Mouse (Mus musculus) spleen, adult 18-20 months (tissue): Measurements from ENCODE around the gene Srgap2.

Experiments
- DNase-seq, 2 experiments: peaks; one replicate each; pipeline ENCODE4 v3.0.0; 2022; ENCODE audit warnings: mixed read lengths in 2 of 2

Gene Srgap2

DNA sequence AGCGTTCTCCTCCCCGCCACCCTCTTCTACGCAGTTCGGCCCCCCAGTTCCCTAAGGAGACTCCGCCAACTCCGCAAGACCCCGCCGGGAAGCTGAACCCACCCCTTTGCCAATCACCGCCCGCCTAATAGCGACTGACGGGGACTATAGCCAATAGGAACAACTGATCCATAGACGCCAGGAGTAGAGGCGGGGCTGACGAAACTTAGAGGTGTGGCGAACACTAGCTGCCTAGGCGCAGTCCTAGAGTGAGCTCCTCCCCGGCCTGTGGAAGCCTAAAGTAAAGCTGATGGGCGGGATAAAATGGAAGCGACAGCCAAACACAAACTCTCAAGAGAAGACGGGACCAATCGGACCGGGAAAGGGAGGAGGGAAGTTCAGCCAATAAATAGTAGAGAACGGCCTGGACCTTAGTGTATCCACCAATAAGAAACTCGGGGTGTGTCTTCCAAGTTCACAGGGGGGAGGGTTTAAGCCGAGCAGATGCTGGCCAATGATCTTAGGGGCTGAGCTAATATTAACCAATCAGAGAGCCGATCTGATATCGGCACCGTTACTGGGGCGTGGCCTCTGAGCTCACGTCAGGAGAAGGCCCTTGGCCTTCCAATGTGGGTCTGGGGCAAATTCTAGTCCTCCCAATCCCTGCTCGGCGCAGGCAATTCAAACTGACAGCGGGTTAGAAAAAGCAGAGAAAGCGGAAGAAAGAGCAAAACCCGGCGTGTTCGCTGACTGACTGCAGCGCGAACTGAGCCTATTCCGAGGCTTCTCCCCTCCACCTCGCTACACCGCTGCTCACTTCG, at the start of gene Srgap2, which contains the start of gene Fam72a:
Gene Srgap2, minus strand, starts transcription at position 72 of the 800 bp plus-strand sequence.
Gene Fam72a, plus strand, starts transcription at position 623 of the 800 bp plus-strand sequence.
- peak; percentile 92 to 94 for DNase-seq

DNA sequence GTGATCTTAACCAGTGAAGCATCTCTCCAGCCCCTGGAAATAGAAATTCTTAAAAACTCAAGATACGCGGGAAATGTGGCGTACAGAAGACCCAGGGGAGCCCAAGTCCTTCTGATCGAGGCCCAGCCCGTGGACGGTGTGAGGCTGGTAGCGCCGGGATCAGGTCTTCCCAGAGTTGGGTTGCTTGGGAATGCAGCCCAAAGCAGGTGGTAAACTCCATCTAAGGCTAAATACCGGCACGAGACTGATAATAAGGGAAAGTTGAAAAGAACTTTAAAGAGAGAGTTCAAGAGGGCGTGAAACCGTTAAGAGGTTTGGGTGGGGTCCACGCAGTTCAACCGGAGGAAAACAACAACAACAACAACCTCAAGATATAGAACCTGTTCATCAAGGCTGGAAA, 46.6 kb upstream of the Srgap2 start:
- no peak for DNase-seq

DNA sequence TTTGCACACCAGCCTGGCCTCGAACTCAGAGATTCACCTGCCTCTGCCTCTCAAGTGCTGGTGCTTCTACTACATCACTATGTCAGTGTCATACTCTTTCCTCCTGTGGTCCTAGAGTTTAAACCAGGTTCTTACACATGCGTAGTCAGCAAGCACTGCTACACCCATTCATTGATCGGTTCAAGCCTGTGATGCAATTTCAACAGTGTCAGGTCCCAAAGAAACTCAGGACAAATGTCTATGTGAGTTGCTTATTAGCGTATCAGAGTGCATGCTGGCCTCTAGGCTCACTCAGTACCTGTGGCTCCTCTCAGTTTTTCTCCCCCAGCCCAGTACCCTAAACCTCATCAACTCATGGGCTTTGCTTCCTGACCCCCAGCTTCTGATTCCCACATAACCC, 43.2 kb upstream of the Srgap2 start:
- no peak for DNase-seq

DNA sequence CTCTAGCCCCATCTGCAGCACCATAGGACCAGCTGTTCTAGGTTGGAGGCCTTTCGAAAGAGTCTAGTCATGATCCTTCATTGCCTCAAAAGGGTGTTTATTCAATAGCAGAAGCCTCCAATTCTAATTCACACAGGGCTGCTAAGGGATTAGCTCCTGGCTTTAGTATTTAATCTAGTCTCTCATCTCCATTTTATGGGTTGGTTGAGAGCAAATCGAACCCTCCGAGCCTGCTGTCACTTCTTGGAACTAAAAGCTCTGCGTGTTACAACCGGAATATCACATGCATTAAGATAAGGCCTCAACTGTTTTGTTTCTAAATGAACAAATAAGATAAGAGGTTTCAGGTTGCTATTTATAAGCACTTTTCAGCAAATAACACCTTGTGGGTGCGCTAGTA, 42.6 kb upstream of the Srgap2 start:
- DNase-seq: no peak

DNA sequence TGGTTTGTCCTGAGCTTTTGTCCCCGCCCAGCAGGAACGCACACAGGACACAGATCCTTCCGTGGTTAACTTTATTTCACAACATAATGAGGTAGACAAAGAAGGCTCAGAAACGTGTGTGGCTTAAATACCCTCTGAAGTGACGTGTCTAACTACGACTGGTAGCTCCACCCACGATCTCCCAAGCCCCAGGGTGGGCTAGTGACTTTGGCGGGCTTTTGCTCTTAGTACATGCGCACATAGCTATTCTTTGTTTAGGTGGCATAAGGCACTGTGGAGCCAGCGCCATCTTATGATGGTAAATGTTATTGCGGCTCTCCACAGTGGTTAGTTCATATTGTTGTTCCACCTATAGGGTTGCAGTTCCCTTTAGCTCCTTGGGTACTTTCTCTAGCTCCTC, 38.9 kb upstream of the Srgap2 start:
- DNase-seq: peak in 1 of 2 experiments; percentile 13

DNA sequence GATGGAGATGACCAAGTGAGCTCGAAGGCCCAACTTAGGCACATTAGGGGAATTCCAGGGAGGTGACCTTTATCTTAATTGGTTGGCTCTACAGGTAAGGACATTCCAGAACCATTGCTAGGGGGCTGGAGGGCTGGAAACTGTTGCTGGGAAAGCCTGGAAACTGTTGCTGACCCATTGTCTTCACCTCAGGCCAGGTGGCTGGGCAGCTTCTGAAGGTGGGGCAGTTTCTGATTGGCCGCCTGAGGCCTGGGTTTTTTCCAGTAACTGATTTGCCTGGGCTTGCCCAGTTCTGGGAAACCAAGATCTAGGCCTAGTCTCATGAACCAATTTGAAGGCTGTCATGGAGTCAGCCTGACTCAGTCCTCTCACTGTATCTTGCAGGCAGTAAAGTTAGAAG, 34.9 kb upstream of the Srgap2 start:
- DNase-seq: no peak

DNA sequence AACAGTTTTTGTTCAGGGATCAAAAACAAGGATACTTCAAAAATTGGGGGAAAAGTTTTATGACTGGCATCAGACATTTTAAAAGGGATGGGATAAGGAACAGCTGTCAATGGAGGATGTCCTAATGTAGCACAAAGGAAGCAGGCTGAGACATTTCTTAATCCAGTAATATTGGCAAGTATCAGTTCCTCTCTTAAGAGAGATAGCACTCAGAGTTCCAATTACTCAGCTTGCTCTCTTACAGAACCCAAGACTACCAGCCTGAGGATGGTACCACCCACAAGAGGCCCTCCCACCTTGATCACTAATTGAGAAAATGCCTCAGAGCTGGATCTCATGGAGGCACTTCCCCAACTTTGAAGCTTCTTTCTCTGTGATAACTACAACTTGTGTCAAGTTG, 33.3 kb upstream of the Srgap2 start:
- no peak for DNase-seq

DNA sequence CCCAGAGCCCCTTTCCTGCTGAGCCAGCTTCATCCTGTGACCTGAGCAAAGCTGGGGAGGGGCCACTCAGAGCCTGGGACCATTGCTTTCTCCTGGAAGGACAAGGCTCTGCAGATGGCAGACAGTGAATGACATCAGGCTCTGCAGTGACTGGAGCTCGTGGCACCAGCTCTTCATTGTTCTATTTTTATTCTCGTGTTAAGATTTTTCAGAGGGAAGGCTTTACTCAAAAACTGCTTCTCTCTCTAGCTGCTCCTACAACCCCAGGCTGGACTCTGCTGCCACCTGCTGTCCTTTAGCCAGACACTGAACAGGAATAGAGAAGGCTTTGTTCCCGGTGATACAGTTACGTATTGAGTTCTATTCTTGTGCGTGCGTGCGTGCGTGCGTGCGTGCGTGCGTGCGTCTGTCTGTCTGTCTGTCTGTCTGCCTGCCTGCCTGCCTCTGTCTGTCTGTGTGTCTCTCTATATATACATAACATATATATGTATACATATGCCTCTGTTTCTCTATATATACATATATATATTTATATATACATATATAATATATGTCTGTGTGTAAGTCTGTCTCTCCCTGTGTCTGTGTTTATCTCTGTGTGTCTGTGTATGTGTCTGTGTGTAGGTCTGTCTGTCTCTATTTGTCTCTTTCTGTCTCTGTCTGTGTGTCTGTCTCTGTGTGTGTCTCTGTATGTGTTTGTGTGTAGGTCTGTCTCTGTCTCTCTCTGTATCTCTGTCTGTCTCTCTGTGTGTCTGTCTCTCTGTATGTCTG, 28.1 kb upstream of the Srgap2 start:
- DNase-seq: peak; percentile 40 to 74

DNA sequence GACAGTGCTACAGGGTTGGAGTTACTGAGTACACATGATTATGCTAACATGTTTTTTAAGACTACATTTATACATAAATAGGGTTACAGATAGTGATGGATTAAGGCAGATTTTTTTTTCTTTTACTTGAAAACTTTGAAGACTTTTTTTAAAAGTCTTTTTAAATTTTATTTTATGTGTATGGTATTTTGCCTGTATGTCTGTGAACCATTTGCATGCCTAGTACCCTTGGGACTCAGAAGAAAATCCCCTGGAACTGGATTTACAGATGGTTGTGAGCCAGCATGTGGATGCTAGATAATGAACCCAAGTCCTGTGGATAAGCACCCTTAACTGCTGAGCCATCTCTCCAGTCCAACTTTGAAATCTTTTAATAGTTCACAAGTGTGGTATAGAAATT, 26.3 kb upstream of the Srgap2 start:
- DNase-seq: no peak

DNA sequence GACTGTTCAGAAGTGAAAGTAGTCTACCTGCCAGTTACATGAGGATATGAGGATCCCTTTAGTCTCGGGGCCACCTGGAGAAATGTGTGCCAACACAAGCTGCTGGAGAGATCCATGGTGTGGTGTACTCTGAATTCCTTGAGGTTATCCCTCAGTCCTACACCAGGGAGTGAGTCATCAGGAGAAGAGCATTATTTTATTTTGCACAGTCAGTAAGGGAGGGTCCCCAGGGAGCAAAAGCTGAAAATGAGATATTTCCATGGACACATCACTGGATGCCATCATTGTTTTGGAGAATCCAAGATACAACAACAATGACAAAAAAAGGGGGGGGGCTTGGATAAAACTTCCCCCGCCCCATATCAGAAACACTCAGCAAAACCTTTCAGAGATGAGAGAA, 24.8 kb upstream of the Srgap2 start:
- DNase-seq: no peak

DNA sequence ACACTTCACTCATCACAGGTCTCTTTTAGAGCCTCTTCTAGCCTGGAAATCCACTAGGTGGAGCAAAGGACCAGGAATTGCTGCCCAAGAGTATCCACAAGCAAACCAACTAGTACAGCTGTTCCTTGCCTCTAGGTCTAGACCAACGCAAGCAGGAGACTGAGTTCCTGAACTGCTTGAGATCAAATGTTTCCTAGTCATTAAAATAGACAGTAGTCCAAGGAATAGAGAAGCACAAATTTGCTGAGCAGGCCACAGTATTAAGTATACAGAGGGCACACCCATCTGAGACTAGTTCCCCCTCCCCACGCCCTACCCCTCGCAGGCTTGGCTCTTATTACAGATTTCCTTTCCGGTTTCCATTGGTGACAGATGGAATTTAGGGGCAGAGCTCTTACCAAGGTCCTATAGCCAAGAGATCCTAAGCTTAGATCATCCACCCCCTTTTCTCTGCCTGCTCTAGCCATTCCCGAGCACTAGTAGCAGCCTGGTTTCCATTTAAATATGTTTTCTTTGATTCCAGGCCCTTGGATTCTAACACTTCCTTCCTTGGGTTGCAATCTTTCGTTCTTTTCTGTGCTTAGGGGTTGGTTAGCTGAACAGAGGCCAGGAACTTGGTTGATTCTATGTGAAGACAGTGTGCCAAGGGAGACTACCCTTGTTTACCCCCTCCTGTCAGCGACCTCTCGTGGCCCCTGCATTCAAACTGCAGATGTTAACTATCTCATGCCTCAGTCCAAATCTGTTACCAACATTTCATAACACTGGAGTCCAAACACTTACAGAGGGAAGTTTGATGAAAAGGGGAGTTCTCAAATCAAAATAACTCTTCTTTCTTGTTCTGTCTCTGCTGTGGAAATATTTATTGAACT, 21.6 kb upstream of the Srgap2 start:
- no peak for DNase-seq

DNA sequence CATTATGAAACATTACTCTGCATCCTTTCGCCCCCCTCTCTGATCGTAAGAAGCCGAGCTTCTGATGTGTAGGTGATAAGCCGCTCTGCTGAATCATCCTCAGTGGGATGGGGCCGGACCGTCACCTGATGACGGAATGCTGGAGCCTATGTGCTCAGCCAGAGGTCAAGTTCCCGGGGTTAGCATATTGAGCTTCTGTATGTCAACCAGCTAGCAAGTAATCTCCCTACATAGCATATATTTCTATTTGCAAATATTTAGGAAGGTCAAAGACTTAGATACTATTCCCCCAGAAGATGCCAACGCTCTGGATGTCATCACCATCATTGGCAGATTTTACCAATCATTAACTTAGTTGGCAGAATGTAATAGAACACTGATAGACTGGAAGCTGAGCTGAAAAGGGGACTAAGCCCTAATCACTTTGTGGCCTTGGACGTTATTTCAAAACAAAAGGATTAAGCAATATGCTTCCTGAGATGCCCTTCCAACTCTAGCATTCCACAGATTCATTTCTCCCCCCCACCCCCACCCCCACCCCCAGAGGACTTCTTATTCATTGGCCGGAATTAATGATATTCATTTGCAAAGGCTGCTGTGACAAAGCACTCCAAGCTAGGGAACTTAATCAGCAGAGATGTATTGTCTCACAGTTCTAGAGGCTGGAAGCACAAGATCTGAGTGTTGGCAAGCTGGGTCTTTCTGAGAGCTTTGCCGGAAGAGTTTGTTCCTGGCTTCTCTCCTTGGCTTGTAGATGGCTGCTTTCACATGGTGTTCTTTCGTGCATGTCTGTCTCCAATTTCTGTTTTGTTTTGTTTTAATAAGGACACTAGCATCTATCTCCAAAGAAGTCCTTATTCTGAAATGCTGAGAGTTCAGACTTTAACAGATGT, 19.9 kb upstream of the Srgap2 start:
- no peak for DNase-seq

DNA sequence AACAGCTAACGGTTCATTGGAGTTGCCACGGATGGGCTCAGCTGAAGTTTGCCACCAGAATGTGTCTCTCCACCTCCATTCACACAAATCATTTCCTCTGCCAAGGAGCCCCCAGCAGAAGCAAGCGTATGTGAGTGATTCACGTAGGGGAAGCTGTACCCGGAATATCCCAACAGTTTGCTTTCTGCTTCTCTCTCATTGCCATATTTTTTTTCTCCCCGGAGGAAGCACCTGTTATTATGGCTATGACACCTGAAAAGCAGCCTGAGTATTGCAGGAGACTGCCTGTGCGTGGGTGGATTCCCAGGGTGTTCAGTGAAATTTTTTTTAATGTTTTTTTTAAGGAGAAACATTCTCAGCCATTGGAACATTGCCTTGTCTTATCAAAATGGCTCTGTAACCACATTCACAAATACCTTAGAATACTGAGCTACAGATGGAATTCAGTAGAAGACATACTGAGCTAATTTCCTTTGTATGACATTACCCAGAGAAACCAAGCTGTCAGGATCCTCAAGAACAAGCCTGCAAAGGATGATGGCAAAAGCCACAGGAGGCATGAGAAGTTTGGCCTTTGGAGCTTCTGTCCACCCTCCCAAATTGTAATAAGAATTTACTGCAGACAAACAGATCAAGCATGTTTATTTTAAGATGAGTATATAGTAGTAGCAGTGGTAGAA, 16.9 kb upstream of the Srgap2 start:
- DNase-seq: no peak

DNA sequence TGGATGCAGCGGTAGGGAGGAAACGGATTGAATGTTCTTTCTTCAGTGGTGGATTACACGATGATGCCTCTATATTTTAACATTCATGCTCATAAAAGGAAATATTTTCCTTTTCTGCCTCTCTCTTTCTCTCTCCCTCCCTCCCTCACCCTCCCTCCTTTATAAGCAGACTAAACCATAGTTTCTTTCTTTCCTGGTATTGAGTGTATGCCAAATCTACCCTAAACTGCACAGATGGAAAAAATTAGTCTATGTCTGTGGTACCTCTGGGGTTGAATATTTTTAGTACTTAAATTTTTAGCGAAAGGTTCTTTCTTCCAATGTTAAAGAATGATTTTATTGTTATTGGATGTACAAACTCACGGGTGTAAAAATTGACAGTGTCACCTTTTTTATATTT, 14.8 kb upstream of the Srgap2 start:
- DNase-seq: no peak

DNA sequence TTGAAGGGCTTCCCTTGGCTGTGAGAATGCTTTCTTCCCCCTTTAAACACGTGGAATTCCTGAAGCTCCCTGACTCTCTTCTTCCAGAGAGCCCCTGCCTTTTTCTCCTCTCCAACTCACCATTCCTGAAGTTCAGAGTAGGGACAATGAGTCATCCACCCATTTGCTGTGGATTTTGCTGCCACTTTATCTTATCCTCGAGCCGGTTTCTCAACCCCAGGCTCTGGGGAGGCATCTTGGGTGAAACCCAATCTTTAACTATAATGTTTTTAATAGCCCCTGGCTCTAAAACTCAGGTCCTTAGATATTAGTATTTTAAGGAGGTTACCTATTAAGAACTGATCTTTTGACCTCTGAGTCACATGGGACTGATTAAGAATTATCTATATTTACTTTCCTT, 14.3 kb upstream of the Srgap2 start:
- no peak for DNase-seq

DNA sequence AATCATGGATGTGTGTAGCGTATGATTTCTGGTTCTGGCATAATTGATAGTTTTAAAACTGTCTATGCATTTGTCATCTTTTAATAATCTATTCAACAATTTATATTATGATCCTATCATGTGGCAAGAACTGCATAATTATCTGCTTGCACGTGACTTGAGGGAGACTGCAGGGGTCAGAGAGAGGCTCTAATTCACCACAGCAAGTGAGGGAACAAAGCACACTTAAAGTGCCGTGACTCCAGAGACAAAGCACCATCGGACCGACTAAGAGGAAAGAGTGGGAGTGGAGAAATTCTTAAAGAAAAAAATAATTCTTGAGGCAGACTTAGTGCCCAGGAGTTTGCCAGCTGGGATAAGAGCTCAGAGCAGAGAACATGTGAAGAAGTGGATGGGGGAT, 13.6 kb upstream of the Srgap2 start:
- DNase-seq: no peak

DNA sequence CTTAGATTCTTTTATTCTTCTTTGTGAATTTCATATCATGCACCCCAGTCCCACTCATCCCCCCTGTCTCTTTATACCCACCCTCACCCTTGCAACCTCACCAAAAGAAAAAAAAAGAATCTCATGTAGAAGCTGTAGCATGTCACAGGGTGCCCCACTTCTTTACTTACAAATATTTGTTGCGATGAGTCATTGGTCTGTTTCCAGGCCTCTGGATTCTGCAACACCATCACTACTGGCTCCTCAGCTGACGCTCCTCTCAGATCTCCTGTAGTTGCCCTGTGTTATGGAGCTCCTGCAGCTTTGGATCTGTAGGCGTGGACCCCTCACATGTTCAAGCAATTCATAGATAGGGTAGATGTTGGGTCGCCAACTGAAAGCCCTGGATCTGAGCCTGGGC, 12.6 kb upstream of the Srgap2 start:
- DNase-seq: no peak

DNA sequence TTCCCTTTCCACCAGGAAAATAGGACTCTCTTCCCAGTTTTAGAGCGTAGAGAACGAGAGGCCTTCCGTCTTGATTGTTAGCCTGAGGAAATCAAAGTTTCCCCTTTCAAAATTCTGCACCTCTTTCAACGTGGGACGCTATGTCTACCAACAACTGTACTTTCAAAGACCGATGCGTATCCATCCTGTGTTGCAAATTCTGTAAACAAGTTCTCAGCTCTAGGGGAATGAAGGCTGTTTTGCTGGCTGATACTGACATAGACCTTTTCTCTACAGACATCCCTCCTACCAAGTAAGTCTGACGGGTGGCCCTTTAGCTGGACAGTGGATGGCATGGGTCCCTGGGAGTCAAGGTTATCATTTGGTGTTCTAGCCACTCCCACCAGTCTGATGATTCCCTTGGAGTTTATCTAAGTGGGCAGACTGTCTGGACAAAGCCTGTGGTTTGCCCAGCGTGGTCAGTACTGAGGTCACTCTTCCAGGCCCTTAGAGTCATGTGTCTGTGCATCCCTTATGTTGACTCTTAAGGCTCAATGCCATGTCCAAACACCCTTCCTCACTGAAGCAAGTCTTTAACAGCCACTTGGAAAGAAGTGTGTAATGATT, 1.5 kb upstream of the Srgap2 start:
- DNase-seq: no peak

DNA sequence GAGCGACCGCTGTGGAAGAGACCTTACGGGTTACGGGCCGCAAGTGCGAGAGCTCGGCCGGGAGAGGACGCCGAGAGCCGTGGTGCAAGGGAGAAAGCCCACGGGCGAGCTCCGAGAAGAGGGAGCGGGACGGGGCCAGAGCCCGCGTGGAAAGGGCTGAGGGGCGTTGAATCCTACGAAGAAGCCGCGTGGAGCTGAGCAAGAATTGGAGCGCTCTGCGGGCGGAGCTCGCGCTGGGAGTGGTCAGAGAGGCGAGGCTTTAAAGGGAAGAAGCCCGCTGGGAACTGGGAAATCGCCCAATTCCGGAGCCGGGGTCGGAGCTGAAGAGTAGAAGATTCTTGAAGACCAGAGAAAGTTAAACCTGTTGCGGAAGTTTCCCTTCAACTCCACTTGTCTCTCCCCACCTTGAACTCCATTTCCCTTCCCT, 942 bp upstream of the Srgap2 start:
- no peak for DNase-seq

DNA sequence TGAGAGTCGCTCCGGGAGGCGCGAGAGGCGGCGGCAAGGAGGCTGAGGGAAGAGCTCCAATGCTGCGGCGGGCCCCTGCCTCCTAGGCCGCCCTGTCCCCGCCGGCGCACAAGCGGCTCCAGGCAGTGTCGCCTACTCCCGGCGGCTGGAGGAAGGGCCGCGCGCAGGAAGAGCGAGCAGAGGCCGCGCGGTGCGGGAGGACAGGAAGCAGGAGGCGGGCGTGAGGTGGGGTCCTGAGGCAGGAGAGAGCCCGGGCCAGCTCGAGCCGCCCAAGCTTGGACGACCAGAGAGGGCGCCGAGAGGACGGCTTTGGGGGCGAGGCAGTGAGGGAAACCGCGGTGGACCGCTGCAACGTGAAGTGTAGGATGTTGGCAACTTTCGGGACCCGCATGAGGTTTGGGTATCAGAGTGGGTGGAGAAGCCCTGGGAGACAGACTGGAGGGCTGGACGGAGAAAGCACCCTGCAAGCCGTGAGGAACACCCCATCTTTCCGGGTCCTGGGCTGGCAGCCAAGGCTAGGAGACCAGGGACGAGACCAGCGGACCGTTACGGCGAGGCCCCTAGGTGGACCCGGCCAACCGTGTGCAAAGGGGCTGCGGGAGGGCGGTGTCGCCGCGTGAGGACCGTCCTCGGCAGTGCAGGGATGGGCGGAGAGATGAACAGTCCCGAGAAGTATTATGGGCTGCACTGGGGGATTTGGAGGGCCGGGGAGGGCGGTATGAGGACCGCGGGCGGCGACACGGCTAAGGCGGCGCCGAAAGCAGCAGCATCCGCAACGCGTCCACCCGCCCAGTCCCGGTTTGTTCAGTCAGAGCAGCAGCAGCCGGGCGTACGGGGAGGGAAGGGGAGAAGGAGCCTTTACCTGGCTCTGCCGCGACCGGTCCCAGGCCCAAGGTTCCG, 531 bp downstream of the Srgap2 start:
- peak; percentile 42 to 61 for DNase-seq
